Mouse (Mus musculus): Measurements from ENCODE around the gene Dyrk1b. TPM values are rescaled to one million over a fixed set of nuclear protein-coding genes. Genes with fewer than 3 reads are reported as not detected.
"Not testable (repeated sequence)": the region's sequence is repeated elsewhere in the genome, so short reads cannot be mapped to it uniquely, and the experiment has no call there.

The Dyrk1b gene
- total RNA-seq (2021), result 10 to 100 TPM; 41.7 to 49.8 TPM

GRCm38 (mm10) chr7:28179228-28179627, at the start of gene Dyrk1b:
Gene Dyrk1b, plus strand, starts transcription at chr7:28179469.
- peak; percentile 94 to 96 for DNase-seq (ENCODE audit: extremely low spot score in 1 of 2, low spot score in 1 of 2)

DNA sequence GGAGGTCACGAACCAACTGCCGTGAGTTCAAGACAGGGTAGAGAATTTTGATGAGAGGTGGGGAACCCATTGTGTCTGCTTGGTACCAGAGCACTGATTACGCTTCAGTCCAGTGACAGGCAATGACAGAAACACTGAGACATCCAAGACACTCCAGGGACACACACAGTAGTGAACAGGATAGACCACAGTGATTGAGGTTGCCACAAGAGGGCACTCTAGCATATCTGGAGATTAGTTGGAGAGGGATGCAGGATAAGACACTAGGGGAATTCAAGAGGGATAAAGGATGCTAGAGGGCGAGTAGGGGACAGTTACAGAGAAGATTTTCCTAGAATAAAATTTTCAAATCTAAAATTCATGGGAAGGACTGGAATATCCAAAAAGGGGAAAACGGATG, 41.7 kb upstream of the Dyrk1b start:
- peak in 1 of 2 experiments; percentile 60 for DNase-seq (ENCODE audit: extremely low spot score in 1 of 2, low spot score in 1 of 2)

GRCm38 (mm10) chr7:28148263-28148662, 31.0 kb upstream of the Dyrk1b start:
- peak; percentile 45 to 81 for DNase-seq (ENCODE audit: extremely low spot score in 1 of 2, low spot score in 1 of 2)

GRCm38 (mm10) chr7:28149841-28150240, 29.4 kb upstream of the Dyrk1b start:
- DNase-seq (ENCODE audit: extremely low spot score in 1 of 2, low spot score in 1 of 2), result no peak

DNA sequence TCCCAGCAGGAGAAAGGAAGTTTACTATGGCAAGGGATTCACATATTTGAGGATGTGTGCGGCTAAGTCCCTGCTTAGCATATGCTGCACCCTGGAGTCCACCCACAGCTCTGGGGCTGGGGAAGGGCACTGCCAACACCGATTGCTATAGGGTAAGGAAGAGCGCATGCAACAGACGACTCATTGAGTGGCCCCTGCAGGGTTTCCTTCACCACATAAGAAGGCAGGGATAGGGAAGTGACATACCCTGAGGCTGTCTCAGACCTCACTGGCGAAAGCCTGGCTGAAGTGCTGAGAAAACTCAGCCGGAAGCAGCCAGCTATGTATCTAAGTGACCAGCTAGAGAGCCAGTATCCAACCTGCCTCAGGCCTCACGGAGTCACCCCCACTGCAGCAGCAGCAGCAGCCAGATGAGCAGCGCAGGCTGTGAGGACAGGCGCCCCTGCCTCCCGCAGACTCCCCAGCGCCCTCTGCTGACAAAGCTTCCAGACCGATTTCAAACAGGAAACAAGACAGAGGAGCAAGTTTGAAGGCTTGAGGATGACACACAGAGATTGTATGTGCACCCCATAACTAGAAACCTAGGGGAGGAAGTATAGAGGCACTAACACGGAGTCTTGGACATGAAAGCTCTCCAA, 27.6 kb upstream of the Dyrk1b start:
- peak; percentile 26 to 69 for DNase-seq (ENCODE audit: extremely low spot score in 1 of 2, low spot score in 1 of 2)

- DNase-seq (ENCODE audit: extremely low spot score in 1 of 2, low spot score in 1 of 2), result not testable (repeated sequence)
Observed at GRCm38 (mm10) chr7:28153595-28153994, 25.7 kb upstream of the Dyrk1b start.

- DNase-seq (ENCODE audit: extremely low spot score in 1 of 2, low spot score in 1 of 2), result no peak
Observed at GRCm38 (mm10) chr7:28159292-28159691, 20.0 kb upstream of the Dyrk1b start.

GRCm38 (mm10) chr7:28159893-28160292, 19.4 kb upstream of the Dyrk1b start:
- DNase-seq (ENCODE audit: extremely low spot score in 1 of 2, low spot score in 1 of 2), result no peak

GRCm38 (mm10) chr7:28161163-28161749, 18.0 kb upstream of the Dyrk1b start:
- no peak for DNase-seq (ENCODE audit: extremely low spot score in 1 of 2, low spot score in 1 of 2)

DNA sequence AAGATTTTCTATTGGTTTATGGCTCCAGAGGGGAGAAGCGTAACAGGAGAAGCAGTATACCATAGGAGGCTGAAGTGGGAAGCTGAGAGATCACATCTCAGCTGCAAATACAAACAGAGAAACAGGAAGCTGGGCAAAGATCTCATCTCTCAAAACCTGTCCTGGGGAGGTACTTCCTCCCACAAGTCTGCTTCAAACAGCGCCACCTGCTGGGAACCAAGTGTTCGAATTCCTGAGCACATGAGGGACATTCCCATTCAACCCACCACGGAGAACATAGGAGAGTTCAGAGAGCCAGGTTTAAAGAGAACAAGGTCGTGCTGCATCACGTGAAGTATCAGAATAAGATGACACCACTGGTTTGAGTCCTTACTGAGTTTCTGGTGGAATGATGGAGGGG, 13.9 kb upstream of the Dyrk1b start:
- DNase-seq (ENCODE audit: extremely low spot score in 1 of 2, low spot score in 1 of 2), result no peak

GRCm38 (mm10) chr7:28168320-28169115, 10.8 kb upstream of the Dyrk1b start:
- DNase-seq (ENCODE audit: extremely low spot score in 1 of 2, low spot score in 1 of 2), result peak in 1 of 2 experiments; percentile 59

- DNase-seq (ENCODE audit: extremely low spot score in 1 of 2, low spot score in 1 of 2), result peak; percentile 78 to 83
Observed at GRCm38 (mm10) chr7:28169489-28170422, 9.5 kb upstream of the Dyrk1b start, which contains the start of gene Fbl. Gene Fbl, plus strand, starts transcription at chr7:28169710.

GRCm38 (mm10) chr7:28175358-28175757, 3.9 kb upstream of the Dyrk1b start:
- no peak for DNase-seq (ENCODE audit: extremely low spot score in 1 of 2, low spot score in 1 of 2)

GRCm38 (mm10) chr7:28179741-28180377, 590 bp downstream of the Dyrk1b start:
- DNase-seq (ENCODE audit: extremely low spot score in 1 of 2, low spot score in 1 of 2), result peak; percentile 75 to 76

DNA sequence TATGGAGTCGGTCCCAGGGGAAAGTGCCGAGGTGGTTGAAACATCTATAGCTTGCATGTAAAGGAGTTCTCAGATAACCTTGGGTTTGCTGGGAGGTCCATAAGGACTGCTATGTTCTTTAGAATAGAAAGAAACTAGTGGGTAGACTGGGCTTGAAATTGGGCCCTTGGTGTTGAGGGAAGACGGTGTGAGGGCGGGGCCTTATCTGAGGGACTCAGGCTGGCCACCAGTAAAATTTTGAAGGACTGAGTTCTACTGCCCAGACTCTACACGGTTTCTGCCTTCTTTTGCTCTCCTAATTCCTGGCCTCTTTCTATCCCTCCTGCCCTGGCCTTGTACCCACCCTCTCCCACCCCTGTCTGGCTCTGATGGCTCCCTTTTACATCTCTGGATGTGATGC, 1.6 kb downstream of the Dyrk1b start:
- DNase-seq (ENCODE audit: extremely low spot score in 1 of 2, low spot score in 1 of 2), result no peak

DNA sequence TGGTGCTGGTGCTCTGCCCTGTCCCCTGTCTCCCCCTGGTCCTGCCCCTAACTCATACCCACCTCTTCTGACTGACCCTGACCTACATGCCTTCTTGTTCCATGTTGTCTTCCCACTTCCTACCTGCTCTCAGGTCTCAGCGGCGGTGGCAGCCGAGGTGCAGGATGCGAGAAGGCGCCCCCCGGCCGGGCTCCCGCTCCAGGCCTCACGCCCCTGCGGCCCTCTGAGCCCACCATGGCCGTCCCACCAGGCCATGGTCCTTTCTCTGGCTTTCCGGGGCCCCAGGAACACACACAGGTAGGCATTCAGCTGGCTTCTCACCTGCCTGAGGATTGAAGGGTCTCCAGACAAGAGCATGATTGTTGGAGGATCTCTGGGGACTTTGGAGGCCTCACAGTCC, 2.1 kb downstream of the Dyrk1b start:
- DNase-seq (ENCODE audit: extremely low spot score in 1 of 2, low spot score in 1 of 2), result no peak

DNA sequence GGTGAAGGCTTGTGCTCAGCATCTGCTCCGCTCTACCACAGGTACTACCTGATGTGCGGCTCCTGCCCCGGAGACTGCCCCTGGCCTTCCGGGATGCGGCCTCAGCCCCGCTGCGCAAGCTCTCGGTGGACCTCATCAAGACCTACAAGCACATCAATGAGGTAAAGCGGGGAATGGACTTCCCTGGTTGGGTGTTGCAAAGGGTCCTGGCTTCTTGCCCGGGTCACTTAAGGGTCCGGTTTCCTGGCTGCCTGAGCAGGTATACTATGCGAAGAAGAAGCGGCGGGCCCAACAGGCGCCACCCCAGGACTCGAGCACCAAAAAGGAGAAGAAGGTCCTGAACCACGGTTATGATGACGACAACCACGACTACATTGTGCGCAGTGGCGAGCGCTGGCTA, 3.1 kb downstream of the Dyrk1b start:
- no peak for DNase-seq (ENCODE audit: extremely low spot score in 1 of 2, low spot score in 1 of 2)

- DNase-seq (ENCODE audit: extremely low spot score in 1 of 2, low spot score in 1 of 2), result no peak
Observed at GRCm38 (mm10) chr7:28185884-28186283, 6.6 kb downstream of the Dyrk1b start.

DNA sequence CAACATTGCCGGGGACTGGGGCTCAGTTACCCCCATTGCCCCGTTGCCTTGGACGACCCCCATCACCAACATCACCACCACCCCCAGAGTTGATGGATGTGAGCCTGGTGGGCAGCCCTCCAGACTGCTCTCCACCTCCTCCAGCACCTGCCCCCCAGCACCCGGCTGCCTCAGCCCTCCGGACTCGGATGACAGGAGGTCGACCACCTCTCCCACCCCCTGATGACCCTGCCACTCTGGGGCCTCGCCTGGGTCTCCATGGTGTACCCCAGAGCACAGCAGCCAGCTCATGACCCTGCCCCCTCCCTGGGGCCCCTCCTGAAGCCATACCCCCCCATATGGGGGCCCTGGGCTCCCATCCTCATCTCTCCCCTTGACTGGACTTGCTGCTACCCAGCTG, 7.4 kb downstream of the Dyrk1b start:
- no peak for DNase-seq (ENCODE audit: extremely low spot score in 1 of 2, low spot score in 1 of 2)

DNA sequence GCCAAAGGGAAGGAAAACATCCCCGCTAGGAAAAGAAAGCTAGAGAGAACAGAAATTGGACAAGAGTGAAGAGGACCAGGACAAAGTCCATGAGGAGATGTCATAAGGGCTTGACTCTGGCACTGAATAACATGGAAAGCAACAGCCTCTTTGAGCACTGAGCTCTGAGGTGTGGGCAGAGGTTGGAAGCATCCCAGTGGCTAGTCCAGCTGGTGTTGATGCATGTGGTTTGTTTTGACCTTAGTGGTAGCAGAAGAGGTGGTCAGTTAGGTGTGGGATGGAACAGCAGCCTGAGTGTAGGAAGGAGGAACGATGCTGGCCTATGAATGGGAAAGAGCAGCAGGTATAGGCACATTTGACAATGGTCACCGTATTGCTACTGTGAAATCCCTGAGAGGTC, 12.2 kb downstream of the Dyrk1b start:
- no peak for DNase-seq (ENCODE audit: extremely low spot score in 1 of 2, low spot score in 1 of 2)

Measured in layer of hippocampus, postnatal 25 days (tissue).